Mouse (Mus musculus) gastrocnemius, adult 2 months (tissue): ENCODE measurements at regions not wholly inside any gene's neighbourhood (a gene's known extent, or its start where the extent isn't known, plus 50 kb on each side); places are given as distances from the start of the nearest gene placed in this dataset.

ENCODE experiments used
- DNase-seq: peaks from one replicate; pipeline ENCODE4 v3.0.0; 2022
- H3K27ac ChIP-seq: fragments of 200-600 bp; 2 replicates; pipeline ENCODE4 v1.8.1; 2022; ENCODE audit warnings: mild to moderate bottlenecking
- H3K4me3 ChIP-seq: fragments of 200-600 bp; 2 replicates; pipeline ENCODE4 v1.8.1; 2022; ENCODE audit warnings: mild to moderate bottlenecking, moderate library complexity
- CTCF ChIP-seq: fragments of 200-600 bp; IDR thresholded peaks from 2 replicates; pipeline ENCODE4 v1.8.1; 2022; ENCODE audit warnings: antibody characterized with exemption, mild to moderate bottlenecking, moderate library complexity
- intact Hi-C: fragments of 180-260 bp; cut with DNase I; formaldehyde crosslinking; loops from one replicate; pipeline ENCODE4 v1.15.1; 2025

GRCm38 (mm10) chr13:85639376-85640229 is 350.7 kb upstream of the Rasa1 start:
- no peak for DNase-seq
- intact Hi-C loops, result no loop called here
- TF ChIP-seq CTCF, result peak; percentile 47
- no peak overlapping the region for H3K4me3 ChIP-seq
- no peak overlapping the region for H3K27ac ChIP-seq

DNA sequence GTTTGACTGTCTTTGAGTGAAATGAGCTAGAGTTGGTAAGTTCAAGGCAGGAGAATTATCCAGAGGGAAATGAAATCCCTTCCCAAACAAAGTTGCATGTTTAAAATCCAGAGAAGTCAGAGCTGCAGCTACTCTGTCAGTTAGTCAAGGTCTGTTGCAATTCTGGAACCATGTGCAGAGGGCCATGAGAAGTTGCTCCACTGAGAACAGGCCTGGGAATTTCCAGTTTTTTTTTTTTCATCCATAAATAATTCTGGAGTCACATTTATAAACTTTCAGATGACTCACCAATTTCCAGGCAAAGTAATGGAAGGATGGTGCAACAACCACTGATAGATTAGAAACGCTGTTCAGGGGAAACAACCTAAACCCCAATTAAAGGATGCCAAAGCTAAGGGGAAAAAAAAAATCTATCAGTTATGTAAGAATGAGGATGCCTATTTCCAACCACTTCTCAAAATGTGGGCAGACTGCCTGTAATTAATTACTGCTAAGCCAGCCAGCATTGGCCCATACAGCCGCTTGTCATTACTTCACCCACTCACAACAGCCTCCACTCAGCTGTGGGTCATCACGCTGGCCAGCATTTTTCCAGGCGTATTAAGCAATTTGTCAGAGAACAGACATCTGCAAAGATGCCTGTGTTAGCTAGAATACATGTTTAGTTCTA is 340.7 kb upstream of the Rasa1 start:
- H3K27ac ChIP-seq, result no peak overlapping the region
- TF ChIP-seq CTCF, result no peak
- intact Hi-C loops, result no loop called here
- peak; percentile 22 for DNase-seq
- H3K4me3 ChIP-seq, result no peak overlapping the region
